Mouse (Mus musculus) olfactory bulb, adult 2 months (tissue): ENCODE results near the gene Mto1. TPM values are rescaled to one million over a fixed set of nuclear protein-coding genes. Genes with fewer than 3 reads are reported as not detected.
A peak's percentile ranks its signal among the peaks of the same experiment; 100 is the strongest.

Source experiments
- H3K27ac ChIP-seq: fragments of 200-500 bp; 2 replicates; pipeline ENCODE4 v1.5.1; 2012; ENCODE audit warnings: low read depth, low read length; ENCODE audit not compliant: insufficient read depth
- H3K4me1 ChIP-seq: fragments of 200-500 bp; 2 replicates; pipeline ENCODE4 v1.6.1; 2012; ENCODE audit warnings: low read length; ENCODE audit not compliant: control insufficient read depth, insufficient read depth
- H3K4me3 ChIP-seq: fragments of 200-500 bp; 2 replicates; pipeline ENCODE4 v1.5.1; 2012; ENCODE audit warnings: mild to moderate bottlenecking, low read depth, low read length, moderate library complexity; ENCODE audit not compliant: insufficient read depth
- CTCF ChIP-seq: fragments of 200-500 bp; IDR thresholded peaks from 2 replicates; pipeline ENCODE4 v1.5.1; 2012; ENCODE audit warnings: low read depth, mild to moderate bottlenecking, low read length, moderate library complexity; ENCODE audit not compliant: insufficient read depth
- POLR2A ChIP-seq: fragments of 200-500 bp; IDR thresholded peaks from 2 replicates; pipeline ENCODE4 v1.6.1; 2012; ENCODE audit warnings: mild to moderate bottlenecking, low read depth, low read length, moderate library complexity; ENCODE audit not compliant: insufficient read depth
- WGBS: fragments of 180-500 bp; shearing (Covaris S2); methylation state at CpG from one replicate; pipeline ENCODE4 v1.1.7; 2018; 5-methylcytosine and 5-hydroxymethylcytosine counted together
- polyA plus RNA-seq: library from polyadenylated mRNA; stranded (reverse); fragments of >200 nt; gene quantifications from 2 replicates; pipeline ENCODE4 v1.2.4, GENCODE M21; 2012; ENCODE audit warnings: low replicate concordance; ENCODE audit not compliant: missing spikeins, insufficient read depth, insufficient read length

The Mto1 gene
- polyA plus RNA-seq, 1 experiment, result not detected

- Histone ChIP-seq H3K27ac (no peak overlapping the region), H3K4me1 (peaks cover 9% of the 10 kb centered on the region), H3K4me3 (no peak overlapping the region)
- no peak for TF ChIP-seq POLR2A
- TF ChIP-seq CTCF, result no peak
- WGBS, result 71% methylated on average over 5 of the region's 5 CpGs
These were observed 8.6 kb upstream of the Mto1 start for GRCm38 (mm10) chr9:78439426-78439825.

GRCm38 (mm10) chr9:78442237-78442578, 5.8 kb upstream of the Mto1 start:
- H3K27ac ChIP-seq, result no peak overlapping the region
- TF ChIP-seq CTCF (no peak), POLR2A (no peak)
- 4% methylated on average over 9 of the region's 9 CpGs for WGBS
- peaks cover 9% of the 10 kb centered on the region for H3K4me1 ChIP-seq
- peak overlapping the region; percentile 31 for H3K4me3 ChIP-seq

- no peak for TF ChIP-seq CTCF
- TF ChIP-seq POLR2A, result no peak
- Histone ChIP-seq H3K4me3 (peak within 1 kb of the TSS; percentile 31), H3K4me1 (peaks cover 9% of the 10 kb centered on the region), H3K27ac (no peak within 1 kb of the TSS)
- WGBS, result under 1% methylated on average over 81 of the region's 81 CpGs
These were observed 5.2 kb upstream of the Mto1 start, which contains the start of gene Cgas for GRCm38 (mm10) chr9:78442579-78443392. Gene Cgas, minus strand, starts transcription at chr9:78443237.

DNA sequence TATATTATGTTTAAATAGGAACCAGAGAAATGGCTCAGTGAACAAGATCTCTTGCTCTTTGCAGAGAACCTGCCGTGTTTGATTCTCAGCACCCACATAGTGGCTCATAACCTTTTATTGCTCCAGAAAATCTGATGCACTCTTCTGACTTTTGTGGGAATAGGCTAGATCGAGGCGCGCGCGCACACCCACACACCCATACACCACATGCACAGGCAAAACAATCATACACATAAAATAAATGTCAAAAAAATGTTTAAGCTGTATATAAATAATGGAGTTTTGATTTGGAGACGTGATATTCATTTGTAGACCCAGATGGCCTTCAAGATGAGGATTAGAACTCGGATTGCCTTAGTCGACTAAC, 419 bp upstream of the Mto1 start:
- 22% methylated on average over 9 of the region's 9 CpGs for WGBS
- Histone ChIP-seq H3K4me1 (peaks cover 9% of the 10 kb centered on the region), H3K4me3 (peak overlapping the region; percentile 69), H3K27ac (no peak overlapping the region; the same call in 1 of the 2 replicates)
- TF ChIP-seq CTCF, result no peak
- TF ChIP-seq POLR2A, result no peak

DNA sequence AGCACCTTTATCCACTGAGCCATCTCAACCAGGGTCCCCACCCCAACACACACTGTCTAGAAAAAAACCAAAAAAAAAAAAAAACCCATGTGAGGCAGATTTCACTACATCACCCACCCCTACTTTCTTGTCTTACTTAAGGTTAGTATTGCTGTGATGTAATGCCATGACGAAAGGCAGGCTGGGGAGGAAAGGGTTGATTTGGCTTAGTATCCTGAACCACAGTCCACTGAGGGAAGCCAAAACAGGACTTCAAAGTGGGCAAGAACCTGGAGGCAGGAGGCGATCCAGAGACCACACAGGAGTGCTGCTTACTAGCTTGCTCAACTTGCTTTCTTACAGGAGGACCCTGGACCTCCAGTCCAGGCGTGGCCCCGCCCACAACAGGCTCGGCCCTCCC, 2.4 kb downstream of the Mto1 start:
- WGBS, result 80% methylated on average over 5 of the region's 5 CpGs
- Histone ChIP-seq H3K27ac (no peak overlapping the region), H3K4me3 (no peak overlapping the region), H3K4me1 (peaks cover 3% of the 10 kb centered on the region; the same call in 1 of the 2 replicates)
- TF ChIP-seq CTCF (no peak), POLR2A (no peak)

DNA sequence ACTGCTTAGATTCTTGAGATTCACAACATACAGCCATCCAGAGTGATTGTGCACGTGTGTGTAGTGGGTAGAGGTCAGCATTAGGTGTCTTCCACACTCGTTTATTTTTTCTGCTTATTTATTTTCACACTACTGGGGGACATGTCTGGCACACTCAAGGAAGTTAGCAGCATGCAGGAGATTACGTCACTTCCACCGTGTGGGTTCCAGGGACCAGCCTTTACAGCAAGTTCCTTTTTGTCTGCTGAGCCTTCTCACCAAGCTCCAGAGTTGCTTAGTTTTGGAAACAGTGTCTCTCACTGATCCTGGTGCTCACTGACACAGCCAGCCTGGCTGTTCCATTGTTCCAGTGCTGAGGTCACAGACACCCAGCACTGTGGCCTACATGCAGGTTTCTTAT, 3.4 kb downstream of the Mto1 start:
- no peak overlapping the region for H3K4me3 ChIP-seq
- TF ChIP-seq CTCF, result no peak
- no peak for TF ChIP-seq POLR2A
- H3K4me1 ChIP-seq, result peaks cover 3% of the 10 kb centered on the region; the same call in 1 of the 2 replicates
- no peak overlapping the region for H3K27ac ChIP-seq
- WGBS, result 72% methylated on average over 4 of the region's 4 CpGs

GRCm38 (mm10) chr9:78457026-78457425, 9.0 kb downstream of the Mto1 start:
- 91% methylated on average over 8 of the region's 8 CpGs for WGBS
- Histone ChIP-seq H3K27ac (no peak overlapping the region), H3K4me1 (no peaks in the 10 kb centered on the region), H3K4me3 (no peak overlapping the region)
- TF ChIP-seq POLR2A (no peak), CTCF (no peak)

DNA sequence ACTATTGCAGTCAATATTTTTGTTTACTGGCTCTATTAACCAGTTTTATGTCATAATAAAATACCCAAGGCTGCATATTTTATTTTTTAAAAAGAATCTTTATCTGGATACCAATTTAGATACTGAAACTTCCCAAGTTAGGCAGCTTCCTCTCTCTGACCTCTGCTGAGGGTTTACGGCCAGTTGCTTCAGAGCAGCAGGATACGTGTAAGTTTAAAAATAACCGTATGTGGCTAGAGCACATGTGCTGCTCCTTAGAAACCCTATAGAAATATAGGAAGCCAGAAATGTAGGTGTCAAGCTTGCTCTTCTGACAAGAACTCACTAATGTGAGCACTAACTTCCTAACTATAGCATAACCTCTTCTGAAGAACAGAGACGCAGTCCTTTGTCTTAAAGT, 15.3 kb downstream of the Mto1 start:
- Histone ChIP-seq H3K4me3 (no peak overlapping the region), H3K4me1 (no peaks in the 10 kb centered on the region), H3K27ac (no peak overlapping the region)
- 91% methylated on average over 4 of the region's 4 CpGs for WGBS
- no peak for TF ChIP-seq POLR2A
- TF ChIP-seq CTCF, result no peak

DNA sequence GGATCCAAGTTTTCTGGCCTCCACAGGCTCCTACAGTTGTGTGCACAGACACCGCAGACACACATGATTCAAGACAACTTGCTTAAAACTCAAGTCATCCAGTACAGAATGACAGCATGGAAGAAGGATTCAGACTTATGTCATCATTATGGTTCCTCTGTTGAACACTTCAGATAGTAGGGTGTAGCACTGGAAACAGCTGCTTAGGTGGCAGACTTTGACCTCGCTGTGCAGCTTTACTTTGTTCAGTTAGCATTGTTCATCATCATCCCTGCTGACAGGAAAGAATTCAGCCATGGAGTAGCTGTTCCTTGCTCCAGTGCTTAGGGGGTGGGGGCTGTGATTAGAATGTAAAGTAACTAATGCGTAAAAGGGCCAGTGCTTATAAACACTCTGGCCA, 17.7 kb downstream of the Mto1 start:
- WGBS, result 86% methylated on average over 3 of the region's 3 CpGs
- Histone ChIP-seq H3K4me3 (no peak overlapping the region), H3K4me1 (no peaks in the 10 kb centered on the region), H3K27ac (no peak overlapping the region)
- TF ChIP-seq POLR2A, result no peak
- TF ChIP-seq CTCF, result no peak

DNA sequence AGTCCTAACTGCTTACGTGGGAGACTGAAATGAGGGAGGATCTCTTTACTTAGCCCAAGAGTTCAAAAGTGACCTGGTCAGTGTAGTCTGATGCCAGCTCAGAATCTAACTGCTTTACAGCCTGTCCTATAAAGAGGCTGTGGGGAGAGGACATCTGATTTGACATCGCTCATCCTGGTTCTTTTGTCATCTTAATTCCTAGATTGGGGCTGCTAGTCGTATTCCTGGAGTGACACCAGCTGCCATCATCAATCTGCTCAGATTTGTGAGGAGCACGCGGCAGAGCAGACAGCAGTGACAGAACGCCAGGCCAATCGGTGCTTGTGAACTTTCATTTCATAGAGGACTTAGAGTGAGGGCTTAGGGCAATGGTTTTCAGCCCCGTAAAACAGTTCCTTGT, 25.6 kb downstream of the Mto1 start:
- WGBS, result 85% methylated on average over 8 of the region's 8 CpGs
- Histone ChIP-seq H3K27ac (no peak overlapping the region), H3K4me3 (no peak overlapping the region), H3K4me1 (no peaks in the 10 kb centered on the region)
- TF ChIP-seq CTCF (no peak), POLR2A (no peak)
